Mouse (Mus musculus) adrenal gland, postnatal 10 days (tissue): ENCODE results near the gene F13a1. TPM values are rescaled to one million over a fixed set of nuclear protein-coding genes. Genes with fewer than 3 reads are reported as not detected.
A peak's percentile ranks its signal among the peaks of the same experiment; 100 is the strongest.

Experiments
- DNase-seq: peaks from one replicate; pipeline ENCODE4 v3.0.0; 2021; ENCODE audit warnings: mixed read lengths
- total RNA-seq, 2 experiments: library from RNA; stranded (reverse); gene quantifications; 2 replicates each; pipeline ENCODE4 v1.2.3; 2021

F13a1 gene
- total RNA-seq, 2 experiments from 2014 or later = 10.7 to 14.5 TPM

DNA sequence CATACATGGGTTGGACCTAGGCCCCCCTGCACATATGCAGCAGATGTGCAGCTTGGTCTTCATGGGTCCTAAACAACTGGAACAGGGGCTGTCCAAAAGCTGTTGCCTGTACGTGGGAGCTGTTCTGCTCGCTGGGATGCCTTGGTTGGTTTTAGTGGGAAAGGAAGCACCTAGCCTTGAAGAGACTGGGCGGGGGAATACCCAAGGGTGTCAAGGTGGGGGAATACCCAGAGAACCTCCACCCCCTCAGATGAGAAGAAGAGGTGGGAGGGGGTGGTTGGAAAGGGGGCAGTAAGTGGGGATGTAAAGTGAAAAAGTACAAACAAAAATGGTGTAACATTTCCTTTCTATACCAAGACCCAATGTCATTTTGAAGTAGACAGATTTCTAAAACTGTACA is 95.1 kb downstream of the F13a1 start:
- no peak for DNase-seq

DNA sequence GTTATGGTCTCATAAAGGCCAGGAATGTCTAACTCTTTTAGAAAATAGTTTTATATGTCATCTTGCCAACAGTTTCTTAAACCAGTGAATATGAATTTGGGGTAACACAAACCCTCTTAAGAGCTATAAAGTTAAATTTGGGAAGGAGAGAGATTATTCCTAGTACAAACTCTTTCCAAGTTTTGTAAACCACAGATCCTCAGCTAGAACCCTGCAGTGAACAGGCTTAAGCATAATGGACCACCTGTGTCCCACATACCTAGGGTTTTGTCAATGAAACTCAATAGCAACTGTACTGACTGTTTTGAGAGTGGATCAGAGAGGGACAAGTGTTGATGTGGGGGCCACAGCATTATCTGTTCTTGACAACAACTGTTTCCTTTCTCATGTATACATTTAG is 96.4 kb downstream of the F13a1 start:
- DNase-seq = no peak

DNA sequence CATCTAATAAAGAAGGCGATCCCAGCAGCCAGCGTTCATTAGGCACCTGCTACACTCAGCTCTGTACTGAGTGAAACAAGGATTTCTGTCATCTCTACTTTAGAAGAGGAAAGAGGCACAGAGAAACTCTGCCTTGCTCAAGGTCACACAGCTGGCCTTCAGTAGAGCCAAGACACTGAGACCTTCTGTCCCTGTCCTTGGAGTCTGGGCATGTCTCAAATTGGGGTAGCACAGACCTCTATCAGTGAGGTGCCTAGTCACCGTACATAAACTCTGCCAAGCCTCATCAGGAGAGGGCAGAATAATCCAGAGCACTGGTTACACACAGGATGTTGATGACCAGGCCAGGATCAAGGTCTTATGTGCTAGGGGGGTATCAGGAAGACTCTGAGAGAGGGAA is 108.2 kb downstream of the F13a1 start:
- DNase-seq = peak; percentile 7

DNA sequence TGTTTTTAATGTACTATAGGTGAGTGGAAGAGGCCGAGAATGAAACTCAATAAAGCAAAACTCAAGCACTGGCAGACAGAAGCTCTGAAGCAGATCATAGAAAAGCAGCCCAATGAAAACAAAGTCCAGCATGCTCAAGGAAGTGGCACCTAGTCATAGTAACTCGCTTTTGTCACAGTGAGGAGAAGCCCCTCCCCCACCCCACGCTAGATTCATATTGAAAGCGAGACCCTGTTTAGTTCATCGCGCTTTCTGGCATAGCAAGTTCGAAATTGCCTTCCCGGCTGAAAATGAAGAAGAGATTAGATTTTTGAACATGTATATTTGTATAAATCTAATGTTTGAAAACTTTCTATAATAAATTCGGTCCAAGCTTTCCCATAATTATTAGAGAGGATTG is 118.0 kb downstream of the F13a1 start:
- DNase-seq = no peak

DNA sequence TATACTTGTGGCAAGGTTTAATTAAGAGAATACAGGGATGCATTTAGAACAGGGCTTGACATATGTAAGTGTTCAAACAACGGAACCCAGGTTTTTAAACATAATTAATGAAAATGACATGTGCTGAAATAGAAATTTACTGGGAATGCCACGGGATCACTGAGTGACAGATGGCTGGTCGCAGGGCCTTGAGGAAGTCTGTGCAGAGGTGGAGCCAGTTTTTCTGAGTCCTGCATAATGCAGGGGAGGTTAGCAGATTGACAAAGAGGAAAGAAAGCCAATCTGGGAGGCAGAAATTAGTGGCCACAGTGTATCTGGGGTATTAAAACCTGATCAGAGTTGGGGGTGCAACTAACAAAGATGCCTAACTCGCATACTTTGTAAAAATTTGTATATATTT is 130.3 kb downstream of the F13a1 start:
- DNase-seq = no peak

DNA sequence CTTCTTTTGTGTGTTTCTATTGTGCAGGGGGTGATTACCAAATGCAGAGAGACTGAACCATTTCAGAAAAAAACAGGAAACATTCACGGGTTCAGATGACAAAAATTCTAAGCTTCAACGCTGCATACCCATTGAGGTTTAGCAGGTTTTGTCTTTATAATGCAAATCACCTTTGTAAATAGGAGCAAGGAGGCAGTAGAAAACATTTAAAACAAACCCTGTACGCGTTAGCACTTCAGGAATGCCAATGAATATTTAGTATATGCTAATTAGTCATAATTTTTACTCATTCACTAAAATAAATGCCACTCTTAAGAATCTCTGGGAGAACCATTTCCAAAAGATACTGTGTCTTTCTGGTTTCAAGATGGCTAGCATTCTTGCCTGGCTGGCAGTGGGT is 146.2 kb downstream of the F13a1 start:
- no peak for DNase-seq

DNA sequence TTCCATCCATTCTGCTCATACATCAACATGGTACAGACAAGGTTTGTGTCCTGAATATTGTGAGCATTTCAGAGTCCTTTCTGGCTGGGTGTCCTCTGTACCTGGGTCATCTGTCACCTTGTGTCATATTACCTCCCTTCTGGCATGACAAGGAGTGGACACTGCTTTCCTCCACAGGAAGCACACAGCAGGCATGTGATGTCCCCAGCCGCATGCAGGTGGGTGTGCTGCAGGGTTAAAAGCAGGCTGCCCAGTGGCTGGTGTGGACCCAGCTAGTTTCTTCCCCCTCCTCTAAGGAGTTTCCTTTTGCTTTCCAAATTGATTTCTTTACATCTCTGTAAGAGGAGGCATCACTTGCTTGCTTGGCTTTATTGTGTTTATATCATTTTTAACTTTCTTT is 146.6 kb downstream of the F13a1 start:
- DNase-seq = no peak

DNA sequence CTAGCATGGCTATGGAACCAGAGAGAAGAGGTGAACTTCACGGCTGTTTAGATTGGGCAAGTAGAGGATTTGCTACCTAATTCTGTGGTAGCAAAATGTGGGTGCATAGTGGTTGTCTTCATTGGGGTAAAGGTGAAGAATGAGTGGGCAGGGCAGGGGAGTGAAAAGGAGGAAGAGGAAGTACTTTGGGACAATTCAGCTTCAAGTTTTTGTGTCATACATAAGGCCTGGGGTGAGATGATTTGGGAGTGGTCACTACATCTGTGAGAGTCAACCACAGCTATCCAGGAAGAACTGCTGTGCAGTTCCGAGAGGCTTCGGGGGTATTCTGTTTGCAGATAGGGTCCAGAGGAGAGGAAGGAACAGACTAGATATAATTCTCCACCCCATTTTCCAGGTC is 148.4 kb downstream of the F13a1 start:
- no peak for DNase-seq

DNA sequence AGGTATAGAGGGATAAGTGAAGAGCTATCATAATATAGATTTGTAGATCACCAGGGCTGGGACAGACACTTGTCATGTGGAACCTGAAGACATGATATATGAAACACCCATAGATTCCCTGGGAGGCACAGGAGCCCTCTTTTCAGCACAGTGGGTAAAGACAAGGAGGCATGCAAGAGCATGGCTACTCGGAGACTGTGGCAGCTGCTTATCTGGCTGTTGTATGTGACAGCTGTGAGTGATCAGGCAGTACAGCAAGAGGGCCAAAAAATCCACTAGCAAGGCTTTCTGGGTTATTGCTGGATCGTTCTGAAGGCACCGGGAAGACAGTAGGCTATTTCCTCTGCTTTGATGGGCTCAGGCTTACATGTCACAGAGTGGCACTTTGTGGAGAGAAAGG is 149.0 kb downstream of the F13a1 start:
- no peak for DNase-seq

DNA sequence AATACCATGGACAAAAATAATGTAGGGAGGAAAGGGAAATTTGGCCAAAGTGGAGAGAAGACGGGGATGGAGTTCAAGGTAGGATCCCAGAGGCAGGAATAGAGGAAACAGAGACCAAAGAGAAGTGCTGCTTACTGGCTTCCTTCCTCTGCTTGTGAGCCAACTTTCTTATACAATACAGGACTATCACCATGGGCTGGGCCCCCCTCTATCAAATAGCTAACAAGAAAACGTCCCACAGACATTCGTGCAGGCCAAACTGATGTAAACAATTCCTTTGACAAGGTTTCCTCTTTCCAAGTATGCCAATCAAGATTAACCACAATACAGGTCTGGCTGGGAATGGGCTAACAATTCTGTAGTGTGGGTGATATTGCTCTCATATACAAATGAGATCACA is 154.0 kb downstream of the F13a1 start:
- no peak for DNase-seq

DNA sequence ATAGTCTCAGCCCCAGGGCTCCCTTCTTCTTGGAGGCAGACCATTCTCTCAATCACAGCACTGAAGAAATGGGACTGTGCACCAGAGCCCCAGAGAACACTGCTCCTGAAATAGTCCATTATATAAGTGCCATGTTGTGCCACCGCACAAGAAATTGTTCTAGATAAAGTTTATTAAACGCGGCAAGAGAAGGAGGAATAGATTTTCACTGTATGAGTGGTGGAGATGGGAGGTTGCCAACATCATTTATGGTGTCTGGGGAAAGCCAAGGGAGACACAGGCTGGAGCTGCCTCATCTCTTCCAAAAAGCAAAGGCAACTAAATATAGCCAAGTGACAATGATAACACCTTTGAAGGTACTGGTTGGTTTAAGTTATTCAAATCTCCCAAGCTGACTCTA is 156.3 kb downstream of the F13a1 start:
- DNase-seq = no peak

DNA sequence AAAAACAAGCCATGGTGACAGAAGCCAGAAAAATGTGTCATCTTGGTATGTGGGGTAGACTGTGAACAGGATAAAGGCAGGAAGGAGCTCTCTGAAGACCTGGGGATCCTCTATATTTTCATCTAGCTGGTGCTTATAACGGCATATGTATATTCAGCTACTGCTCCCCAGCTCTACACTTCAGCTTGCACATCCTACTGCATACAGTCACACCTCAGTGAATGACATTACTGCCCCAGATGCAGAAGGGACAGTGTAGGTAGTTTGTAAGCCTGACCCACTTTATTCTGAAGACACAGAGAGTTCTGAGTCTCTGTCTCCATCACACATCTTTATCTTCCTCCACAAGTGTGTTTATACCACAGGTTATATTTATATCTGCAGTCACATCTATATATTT is 157.8 kb downstream of the F13a1 start:
- no peak for DNase-seq

DNA sequence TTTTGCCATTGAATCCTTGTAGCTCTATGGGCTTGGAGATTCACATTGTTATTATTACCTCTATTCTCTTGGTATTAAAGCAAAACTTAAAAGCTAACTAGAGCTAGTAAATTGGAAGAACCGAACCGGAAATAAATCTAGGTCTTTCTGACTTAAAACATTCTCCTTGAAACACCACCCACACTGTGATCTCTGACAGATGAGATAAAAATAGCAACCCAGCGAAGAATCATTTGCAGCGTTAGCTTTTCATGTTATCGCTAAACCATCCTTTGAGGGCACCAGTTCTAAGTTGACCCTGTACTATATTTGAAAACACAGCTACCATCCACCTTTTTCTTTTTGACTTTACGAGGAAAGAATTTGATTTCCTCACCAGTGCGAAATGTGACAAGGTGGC is 164.1 kb downstream of the F13a1 start:
- DNase-seq = no peak

DNA sequence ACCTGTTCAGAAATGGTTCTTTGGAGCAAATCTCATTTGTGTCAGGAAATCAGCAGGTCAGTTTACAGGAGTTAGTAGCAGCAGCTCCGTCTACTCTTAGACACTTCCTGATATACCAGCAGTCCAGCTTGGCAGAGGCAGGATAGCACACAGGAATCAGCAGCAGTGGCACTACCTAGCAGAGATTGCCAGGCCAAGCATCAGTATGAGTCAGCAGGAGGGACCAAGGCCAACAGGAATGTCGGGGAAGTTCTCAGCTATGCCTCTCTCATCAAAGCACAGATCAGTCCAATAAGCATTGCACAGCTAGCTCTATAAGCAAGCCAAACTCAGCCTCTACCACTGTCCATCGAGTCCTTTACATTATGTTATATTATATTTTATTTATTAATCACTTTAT is 210.9 kb downstream of the F13a1 start:
- peak; percentile 13 for DNase-seq
